Mouse (Mus musculus): ENCODE data around the gene Smarcd3. TPM values are rescaled to one million over a fixed set of nuclear protein-coding genes. Genes with fewer than 3 reads are reported as not detected.

Smarcd3 gene
- 1 to 10 TPM; 1.9 to 7.7 TPM for polyA plus RNA-seq (2017; shearing (Covaris generic))

GRCm38 (mm10) chr5:24623986-24624821 is at the start of gene Smarcd3:
TSS of gene Smarcd3 (minus strand) at chr5:24624411.

DNA sequence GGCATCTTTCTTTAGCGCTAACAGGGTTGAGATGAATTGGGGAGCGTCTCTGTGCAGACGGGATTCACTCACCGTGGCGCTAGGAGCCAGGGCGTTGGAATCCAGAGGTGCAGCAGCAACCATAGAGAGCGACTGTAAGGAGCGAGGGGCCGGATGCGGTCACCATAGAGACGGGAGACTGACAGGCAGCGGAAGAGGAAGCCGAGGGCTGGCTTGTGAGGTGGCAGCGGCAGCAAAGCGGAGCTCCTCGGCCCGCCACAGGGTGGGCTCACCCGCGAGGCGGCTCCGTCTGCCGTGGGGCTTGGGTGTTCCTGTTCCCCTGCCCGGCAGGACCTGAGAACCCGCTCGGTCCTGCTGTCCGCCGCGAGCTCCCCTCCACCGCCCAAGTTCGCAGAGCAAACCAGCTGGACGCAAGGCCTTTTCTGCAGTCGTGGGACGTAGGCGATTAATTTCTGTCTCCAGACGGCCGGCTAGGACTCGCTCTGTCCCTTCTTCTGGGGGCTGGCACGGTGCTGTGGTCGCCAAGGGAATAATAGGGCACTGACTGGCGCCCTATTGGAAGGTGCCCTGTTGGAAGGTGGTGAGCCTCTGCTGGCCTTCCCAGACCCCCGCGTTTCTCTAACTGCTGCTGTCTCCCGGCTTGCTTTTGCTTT is 37.5 kb downstream of the Smarcd3 start, which contains the start of gene Chpf2:
Gene Chpf2, plus strand, starts transcription at position 195 of the 653 bp plus-strand sequence.

DNA sequence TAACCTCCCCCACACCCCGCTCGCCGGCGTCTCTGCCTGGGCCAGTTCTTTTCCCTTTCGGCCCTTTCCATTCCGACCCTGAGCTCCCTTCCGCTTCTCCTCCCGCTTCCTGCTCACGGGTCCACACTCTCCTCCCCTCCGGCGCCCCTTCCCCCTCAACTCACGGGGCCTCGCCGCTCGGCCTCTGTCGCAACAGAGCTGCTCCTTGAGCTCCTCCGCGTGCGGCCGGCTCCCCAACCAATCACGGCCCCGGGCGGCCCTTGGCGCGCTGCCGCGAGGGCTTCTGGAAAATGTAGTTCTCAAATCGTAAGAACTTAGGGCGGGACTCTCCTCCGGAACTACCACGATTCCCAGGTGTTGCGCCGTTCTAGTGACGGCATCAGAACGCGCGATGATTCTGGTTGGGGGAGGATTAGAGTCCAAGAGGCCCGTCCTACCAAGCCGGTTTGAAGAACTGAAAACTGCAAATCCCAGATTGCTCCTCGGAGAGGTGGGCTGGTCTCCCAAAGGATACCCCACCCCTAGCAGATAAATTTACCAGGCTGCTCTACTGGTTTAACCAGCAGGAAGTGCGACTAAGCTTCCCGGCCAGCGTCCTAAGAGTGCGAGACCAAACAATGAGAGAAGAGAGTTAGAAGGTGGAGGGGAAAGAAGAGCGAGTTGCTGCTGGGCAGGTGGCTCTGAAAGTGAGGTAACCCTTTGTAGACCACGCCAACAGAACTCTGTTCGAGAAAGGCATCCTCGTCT is 46.9 kb downstream of the Smarcd3 start, which contains the start of gene Abcf2:
Gene Abcf2, minus strand, starts transcription at position 285 of the 747 bp plus-strand sequence.

GRCm38 (mm10) chr5:24556709-24557108 is 67.5 kb downstream of the Smarcd3 start, which contains the start of gene 4931409K22Rik:
TSS of gene 4931409K22Rik (minus strand) at chr5:24556809.

Other genes starting within 250 kb of the Smarcd3 start
- 1 to 10 TPM; 1.8 to 5.8 TPM for gene Atg9b, start 232.3 kb downstream of the Smarcd3 start, polyA plus RNA-seq (2017; shearing (Covaris generic))
- gene Abcb8, start 230.7 kb downstream of the Smarcd3 start, polyA plus RNA-seq (2017; shearing (Covaris generic)): 10 to 100 TPM; 20.2 to 25.3 TPM
- 1 to 10 TPM in 1 of 2 experiments, under 1 TPM in 1; 0.19 to 1.3 TPM for gene Asic3, start 211.0 kb downstream of the Smarcd3 start, polyA plus RNA-seq (2017; shearing (Covaris generic))
- gene Cdk5, start 200.9 kb downstream of the Smarcd3 start, polyA plus RNA-seq (2017; shearing (Covaris generic)): 100 to 1,000 TPM in 1 of 2 experiments, 10 to 100 TPM in 1; 79.1 to 104 TPM
- gene Slc4a2, start 200.6 kb downstream of the Smarcd3 start, polyA plus RNA-seq (2017; shearing (Covaris generic)): 10 to 100 TPM; 30.4 to 38.6 TPM
- gene Fastk, start 179.1 kb downstream of the Smarcd3 start, polyA plus RNA-seq (2017; shearing (Covaris generic)): 100 to 1,000 TPM; 113 to 115 TPM
- gene Tmub1, start 176.6 kb downstream of the Smarcd3 start, polyA plus RNA-seq (2017; shearing (Covaris generic)): 10 to 100 TPM; 72.2 to 77.0 TPM
- gene Agap3, start 172.2 kb downstream of the Smarcd3 start, polyA plus RNA-seq (2017; shearing (Covaris generic)): 10 to 100 TPM; 58.0 to 60.4 TPM
- under 1 TPM in 1 of 2 experiments, not detected in 1; 0.45 TPM for gene Gbx1, start 97.2 kb downstream of the Smarcd3 start, polyA plus RNA-seq (2017; shearing (Covaris generic))
- not detected for gene Asb10, start 83.4 kb downstream of the Smarcd3 start, polyA plus RNA-seq (2017; shearing (Covaris generic))
- 1 to 10 TPM in 1 of 2 experiments, not detected in 1; 1.5 TPM for gene 4931409K22Rik, start 67.6 kb downstream of the Smarcd3 start, polyA plus RNA-seq (2017; shearing (Covaris generic))
- gene Abcf2, start 46.9 kb downstream of the Smarcd3 start, polyA plus RNA-seq (2017; shearing (Covaris generic)): 10 to 100 TPM; 76.5 to 90.5 TPM
- 10 to 100 TPM; 26.3 to 27.2 TPM for gene Chpf2, start 37.7 kb downstream of the Smarcd3 start, polyA plus RNA-seq (2017; shearing (Covaris generic))
- 10 to 100 TPM; 85.9 to 88.6 TPM for gene Nub1, start 61.1 kb upstream of the Smarcd3 start, polyA plus RNA-seq (2017; shearing (Covaris generic))
- 1 to 10 TPM in 1 of 2 experiments, under 1 TPM in 1; 0.89 to 2.0 TPM for gene Wdr86, start 106.3 kb upstream of the Smarcd3 start, polyA plus RNA-seq (2017; shearing (Covaris generic))
- gene Crygn, start 133.6 kb upstream of the Smarcd3 start, polyA plus RNA-seq (2017; shearing (Covaris generic)): under 1 TPM; 0.38 to 0.60 TPM
- 100 to 1,000 TPM; 124 to 155 TPM for gene Rheb, start 218.2 kb upstream of the Smarcd3 start, polyA plus RNA-seq (2017; shearing (Covaris generic))